Mouse (Mus musculus): ENCODE data around the gene Mis18a.

GRCm38 (mm10) chr16:90687687-90688263 is 39.4 kb downstream of the Mis18a start:
- TF ChIP-seq CTCF (IDR thresholded peaks at IDR 0.05; ENCODE audit: control insufficient read depth, insufficient read depth, low read length) (no peak), POLR2A (IDR thresholded peaks at IDR 0.05; ENCODE audit: borderline replicate concordance, control insufficient read depth, low read depth, low read length) (no peak)
